Comparison of ENCODE assay signal across 9 mouse cellular contexts in the genomic region with DNA sequence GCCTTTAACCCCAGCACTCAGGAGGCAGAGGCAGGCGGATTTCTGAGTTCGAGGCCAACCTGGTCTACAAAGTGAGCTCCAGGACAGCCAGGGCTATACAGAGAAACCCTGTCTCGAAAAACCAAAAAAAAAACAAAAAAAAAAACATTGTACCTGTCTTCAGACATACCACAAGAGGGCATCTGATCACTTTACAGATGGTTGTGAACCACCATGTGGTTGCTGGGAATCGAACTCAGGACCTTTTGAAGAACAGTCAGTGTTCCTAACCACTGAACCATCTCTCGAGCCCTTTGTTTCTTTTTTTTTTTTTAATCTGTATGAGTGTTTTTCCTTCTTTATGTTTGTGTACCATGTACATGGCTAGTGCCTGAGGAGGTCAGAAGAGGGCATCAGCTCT. TPM values are rescaled to one million over a fixed set of nuclear protein-coding genes. Genes with fewer than 3 reads are reported as not detected.
DNase-seq lines count a peak whose midpoint lies in the region; ATAC-seq and TF ChIP-seq lines count a peak whose summit lies in the region.
"Not testable (repeated sequence)": the region's sequence is repeated elsewhere in the genome, so short reads cannot be mapped to it uniquely, and the experiment has no call there.
"Had no signal": no experiment of that assay in that cellular context is flagged by ENCODE, and none has a peak within 500 bp of the region (broad histone marks: within the 10 kb centered on the region; RNA-seq: fewer than 3 reads in every experiment).

No protein-coding gene starts in this region.

- H3K4me3 ChIP-seq in CH12.LX (replicated peaks in 1 of 3; ENCODE audit: low read depth in 2 of 3, low read length in 2 of 3, poor library complexity in 1 of 3); ES-E14 (ENCODE audit: insufficient read depth in 1 of 2, low read depth in 1 of 2, low read length in 2 of 2, poor library complexity in 1 of 2, severe bottlenecking in 1 of 2); heart, adult 2 months; layer of hippocampus, adult 2 months; lung, embryonic 14.5 days (ENCODE audit: low read depth, low read length); midbrain, postnatal 0 days (ENCODE audit: low read depth, low read length): not testable (repeated sequence)

- H3K9me3 ChIP-seq in CH12.LX (replicated peaks; ENCODE audit: low read length); ES-E14 (ENCODE audit: control insufficient read depth, insufficient read depth, low read depth, low read length); lung, embryonic 14.5 days (ENCODE audit: low read depth, low read length); midbrain, postnatal 0 days (ENCODE audit: low read length): not testable (repeated sequence)

- not testable (repeated sequence) for H3K27ac ChIP-seq in CH12.LX (ENCODE audit: insufficient read depth, low read depth); ES-E14 (ENCODE audit: insufficient read depth, low read depth, low read length, poor library complexity, severe bottlenecking); heart, adult 2 months; layer of hippocampus, adult 2 months; lung, embryonic 14.5 days (ENCODE audit: low read depth); midbrain, postnatal 0 days (ENCODE audit: low read depth, low read length)

- intact Hi-C loops in heart, adult 2 months (cut with DNase I): not testable (repeated sequence)

- H3K4me2 ChIP-seq in CH12.LX (ENCODE audit: insufficient read depth, low read depth, poor library complexity, severe bottlenecking); lung, embryonic 14.5 days; midbrain, postnatal 0 days (ENCODE audit: low read depth, low read length, poor library complexity, severe bottlenecking): not testable (repeated sequence)

- not testable (repeated sequence) for TF ChIP-seq EP300 in CH12.LX (IDR thresholded peaks at IDR 0.05; ENCODE audit: low read length); heart, adult 2 months (IDR thresholded peaks at IDR 0.05; ENCODE audit: insufficient read depth, low read depth, low read length)

- dilution Hi-C loops in CH12.LX (cut with MboI; ENCODE audit: extremely low pct_ligation_motif_present, extremely low pct_unique_long_range_greater_than_20kb, low sequenced_read_pairs): not testable (repeated sequence)

- WGBS in heart, adult 2 months: 93% methylated on average over 5 of the region's 5 CpGs
- WGBS in lung, embryonic 14.5 days: 89% methylated on average over 5 of the region's 5 CpGs
- 92% methylated on average over 5 of the region's 5 CpGs for WGBS in midbrain, postnatal 0 days

- TF ChIP-seq RAD21 in CH12.LX (IDR thresholded peaks at IDR 0.05; ENCODE audit: low read depth, low read length): not testable (repeated sequence)

- peaks cover 29% of the 10 kb centered on the region for H3K79me2 ChIP-seq in CH12.LX (replicated peaks; ENCODE audit: control insufficient read depth, extremely low read depth, insufficient read depth, poor library complexity, severe bottlenecking)
- H3K79me2 ChIP-seq in heart, adult 2 months (replicated peaks; ENCODE audit: control insufficient read depth, insufficient read depth, low read length): not testable (repeated sequence)

- not testable (repeated sequence) for H3K27me3 ChIP-seq in CH12.LX (replicated peaks); heart, adult 2 months (ENCODE audit: control insufficient read depth, insufficient read depth, low read length); lung, embryonic 14.5 days (ENCODE audit: insufficient read depth, low read length); midbrain, postnatal 0 days (ENCODE audit: insufficient read depth, low read length)

- TF ChIP-seq POLR2A in CH12.LX (IDR thresholded peaks at IDR 0.05; ENCODE audit: low read depth, low read length); heart, adult 2 months (IDR thresholded peaks at IDR 0.05; ENCODE audit: insufficient read depth, low read depth, low read length): not testable (repeated sequence)

- in situ Hi-C loops in CH12.LX (cut with MboI; ENCODE audit: low pct_ligation_motif_present, low pct_unique_long_range_greater_than_20kb, low sequenced_read_pairs); ES-E14 (cut with MboI; ENCODE audit: low sequenced_read_pairs in 2 of 2, unreplicated experiment in 2 of 2): not testable (repeated sequence)

- DNase-seq in CH12.LX (ENCODE audit: extremely low read depth); ES-E14 (ENCODE audit: low read depth, low spot score); heart, adult 2 months; layer of hippocampus, adult 2 months (ENCODE audit: low spot score in 2 of 2); lung, embryonic 14.5 days; midbrain, postnatal 0 days (ENCODE audit: low spot score): not testable (repeated sequence)
- DNase-seq in R1 (ENCODE audit: low read depth, low spot score): peak; percentile 46

- H3K36me3 ChIP-seq in CH12.LX (replicated peaks in 1 of 2; ENCODE audit: control insufficient read depth in 1 of 2, insufficient read depth in 1 of 2, low read length in 1 of 2) (peaks cover 49 to 74% of the 10 kb centered on the region in 2 experiments), ES-E14 (ENCODE audit: control insufficient read depth, insufficient read depth, low read length, poor library complexity, severe bottlenecking) (peaks cover 15% of the 10 kb centered on the region)
- not testable (repeated sequence) for H3K36me3 ChIP-seq in heart, adult 2 months (ENCODE audit: control insufficient read depth, insufficient read depth, low read length)
- peaks cover 58% of the 10 kb centered on the region for H3K36me3 ChIP-seq in lung, embryonic 14.5 days (ENCODE audit: insufficient read depth)
- H3K36me3 ChIP-seq in midbrain, postnatal 0 days (ENCODE audit: insufficient read depth, low read length): peaks cover 41% of the 10 kb centered on the region

- H3K9ac ChIP-seq in CH12.LX (ENCODE audit: insufficient read depth, low read depth); ES-E14 (ENCODE audit: insufficient read depth, low read depth, low read length, poor library complexity, severe bottlenecking); heart, adult 2 months (ENCODE audit: low read depth, low read length); lung, embryonic 14.5 days; midbrain, postnatal 0 days (replicated peaks; ENCODE audit: low read length, poor library complexity, severe bottlenecking): not testable (repeated sequence)

- TF ChIP-seq CTCF in CH12.LX (conservative IDR thresholded peaks at IDR 0.05 in 1 of 2, IDR thresholded peaks at IDR 0.05 in 1 of 2; ENCODE audit: low read depth in 2 of 2, low read length in 2 of 2): peak in 1 of 2 experiments; percentile 17; a peak in 2 of 4 replicates
- 0 out of 2 replicates have a peak, but pooled peaks have one; percentile 8 for TF ChIP-seq CTCF in heart, adult 2 months (IDR thresholded peaks at IDR 0.05)
- TF ChIP-seq CTCF in layer of hippocampus, adult 2 months (conservative IDR thresholded peaks at IDR 0.05): peak; percentile 24; the same call in 1 of the 2 replicates
- peak; percentile 8; the same call in 1 of the 2 replicates for TF ChIP-seq CTCF in lung, embryonic 14.5 days (IDR thresholded peaks at IDR 0.05; ENCODE audit: low read depth)
- peak; percentile 21 for TF ChIP-seq CTCF in midbrain, postnatal 0 days (IDR thresholded peaks at IDR 0.05)

- ATAC-seq in lung, embryonic 14.5 days (ENCODE audit: insufficient read depth); midbrain, postnatal 0 days (ENCODE audit: low FRiP score): not testable (repeated sequence)

- H3K4me1 ChIP-seq in CH12.LX (ENCODE audit: control insufficient read depth in 1 of 2, insufficient read depth in 2 of 2): peaks cover 0 to 14% of the 10 kb centered on the region in 2 experiments; a peak in 1 of 4 replicates
- H3K4me1 ChIP-seq in ES-E14 (ENCODE audit: control insufficient read depth in 2 of 2, insufficient read depth in 2 of 2, low read length in 2 of 2, poor library complexity in 1 of 2); heart, adult 2 months (ENCODE audit: control insufficient read depth, insufficient read depth, low read length); lung, embryonic 14.5 days (ENCODE audit: insufficient read depth); midbrain, postnatal 0 days (ENCODE audit: insufficient read depth, low read length): not testable (repeated sequence)

RNA-seq across cellular contexts. Expression of gene Sugp1, which starts 7.8 kb away (rescaled TPM):
- total RNA-seq in CH12.LX (2012; rRNA removed) (21.8 and 24.0 TPM in 2 replicates), CH12.LX (2014; rRNA removed) (5.0 and 5.3 TPM in 2 replicates), ES-E14 (2012; rRNA removed) (38.5 and 38.8 TPM in 2 replicates)
- 43.9 and 44.2 TPM in 2 replicates for polyA plus RNA-seq in CH12.LX (2012; ENCODE audit: insufficient read length, low read depth)
- 10 to 100 TPM; 15.8 to 19.6 TPM for total RNA-seq in heart, adult 2 months (2021)
- 6.7 and 10.6 TPM in 2 replicates for polyA plus RNA-seq in heart, adult 2 months (2012; rRNA removed)
- total RNA-seq in layer of hippocampus, adult 2 months (2021): 10 to 100 TPM; 56.1 to 56.9 TPM
- 33.6 and 39.3 TPM in 2 replicates for polyA plus RNA-seq in lung, embryonic 14.5 days (2014; fragmentation: Nextera tagmentation; extraction: Ambion mirVana)
- 18.6 and 19.9 TPM in 2 replicates for total RNA-seq in midbrain, postnatal 0 days (2014; rRNA removed)
- 48.7 and 48.9 TPM in 2 replicates for polyA plus RNA-seq in midbrain, postnatal 0 days (2015; fragmentation: Nextera tagmentation; extraction: Ambion mirVana)

RNA-seq across cellular contexts. Expression of gene Mau2, which starts 7.9 kb away (rescaled TPM):
- total RNA-seq in CH12.LX (2012; rRNA removed): 37.2 and 38.4 TPM in 2 replicates
- total RNA-seq in CH12.LX (2014; rRNA removed): 24.4 and 25.5 TPM in 2 replicates
- polyA plus RNA-seq in CH12.LX (2012; ENCODE audit: insufficient read length, low read depth): 15.7 and 19.5 TPM in 2 replicates
- 82.4 and 124 TPM in 2 replicates for total RNA-seq in ES-E14 (2012; rRNA removed)
- total RNA-seq in heart, adult 2 months (2021): 10 to 100 TPM; 30.1 to 32.6 TPM
- polyA plus RNA-seq in heart, adult 2 months (2012; rRNA removed): 33.2 and 46.9 TPM in 2 replicates
- 10 to 100 TPM; 73.6 to 74.3 TPM for total RNA-seq in layer of hippocampus, adult 2 months (2021)
- polyA plus RNA-seq in lung, embryonic 14.5 days (2014; fragmentation: Nextera tagmentation; extraction: Ambion mirVana): 49.6 and 50.7 TPM in 2 replicates
- 130 and 148 TPM in 2 replicates for total RNA-seq in midbrain, postnatal 0 days (2014; rRNA removed)
- 54.3 and 56.6 TPM in 2 replicates for polyA plus RNA-seq in midbrain, postnatal 0 days (2015; fragmentation: Nextera tagmentation; extraction: Ambion mirVana)

RNA-seq across cellular contexts. Expression of gene Tm6sf2, which starts 22.3 kb away (rescaled TPM):
- total RNA-seq in CH12.LX (2012; rRNA removed): 1.9 and 2.4 TPM in 2 replicates
- 0.22 and 0.40 TPM in 2 replicates for total RNA-seq in CH12.LX (2014; rRNA removed)
- 1.8 and 2.6 TPM in 2 replicates for polyA plus RNA-seq in CH12.LX (2012; ENCODE audit: insufficient read length, low read depth)
- 2.0 and 2.5 TPM in 2 replicates for total RNA-seq in ES-E14 (2012; rRNA removed)
- total RNA-seq in heart, adult 2 months (2021): under 1 TPM; 0.64 to 0.94 TPM
- 2.7 and 3.1 TPM in 2 replicates for polyA plus RNA-seq in heart, adult 2 months (2012; rRNA removed)
- total RNA-seq in layer of hippocampus, adult 2 months (2021): 1 to 10 TPM; 3.1 to 7.4 TPM
- 0.39 and 1.1 TPM in 2 replicates for polyA plus RNA-seq in lung, embryonic 14.5 days (2014; fragmentation: Nextera tagmentation; extraction: Ambion mirVana)
- 1.6 TPM in 1 of 2 replicates, not detected in the other for total RNA-seq in midbrain, postnatal 0 days (2014; rRNA removed)
- 0.22 and 0.35 TPM in 2 replicates for polyA plus RNA-seq in midbrain, postnatal 0 days (2015; fragmentation: Nextera tagmentation; extraction: Ambion mirVana)

RNA-seq across cellular contexts. Expression of gene Hapln4, which starts 32.8 kb away (rescaled TPM):
- 0.29 and 0.30 TPM in 2 replicates for total RNA-seq in CH12.LX (2012; rRNA removed)
- total RNA-seq in CH12.LX (2014; rRNA removed): 0.07 and 0.08 TPM in 2 replicates
- 0.20 and 0.30 TPM in 2 replicates for polyA plus RNA-seq in CH12.LX (2012; ENCODE audit: insufficient read length, low read depth)
- 2.2 and 4.8 TPM in 2 replicates for total RNA-seq in ES-E14 (2012; rRNA removed)
- total RNA-seq in heart, adult 2 months (2021): under 1 TPM in 1 of 2 experiments, not detected in 1; 0.10 TPM
- 0.15 and 0.16 TPM in 2 replicates for polyA plus RNA-seq in heart, adult 2 months (2012; rRNA removed)
- 10 to 100 TPM; 89.0 to 99.7 TPM for total RNA-seq in layer of hippocampus, adult 2 months (2021)
- 0.05 TPM in 1 of 2 replicates, not detected in the other for polyA plus RNA-seq in lung, embryonic 14.5 days (2014; fragmentation: Nextera tagmentation; extraction: Ambion mirVana)
- total RNA-seq in midbrain, postnatal 0 days (2014; rRNA removed): 0.99 and 1.3 TPM in 2 replicates
- 1.6 and 1.7 TPM in 2 replicates for polyA plus RNA-seq in midbrain, postnatal 0 days (2015; fragmentation: Nextera tagmentation; extraction: Ambion mirVana)
- polyA plus RNA-seq: activated CD4-positive, CD25-positive, alpha-beta regulatory T cell, adult 4 months; CD4-positive, CD25-positive, alpha-beta regulatory T cell, adult 4 months had no signal

RNA-seq across cellular contexts. Expression of gene Gatad2a, which starts 54.2 kb away (rescaled TPM):
- total RNA-seq in CH12.LX (2012; rRNA removed): 70.8 and 73.2 TPM in 2 replicates
- 31.5 and 35.7 TPM in 2 replicates for total RNA-seq in CH12.LX (2014; rRNA removed)
- 95.1 and 122 TPM in 2 replicates for polyA plus RNA-seq in CH12.LX (2012; ENCODE audit: insufficient read length, low read depth)
- 139 and 148 TPM in 2 replicates for total RNA-seq in ES-E14 (2012; rRNA removed)
- total RNA-seq in heart, adult 2 months (2021): 10 to 100 TPM; 36.4 TPM
- polyA plus RNA-seq in heart, adult 2 months (2012; rRNA removed): 23.7 and 24.7 TPM in 2 replicates
- 10 to 100 TPM; 29.7 to 32.4 TPM for total RNA-seq in layer of hippocampus, adult 2 months (2021)
- 81.5 and 92.4 TPM in 2 replicates for polyA plus RNA-seq in lung, embryonic 14.5 days (2014; fragmentation: Nextera tagmentation; extraction: Ambion mirVana)
- 24.4 and 30.1 TPM in 2 replicates for total RNA-seq in midbrain, postnatal 0 days (2014; rRNA removed)
- polyA plus RNA-seq in midbrain, postnatal 0 days (2015; fragmentation: Nextera tagmentation; extraction: Ambion mirVana): 17.2 and 19.3 TPM in 2 replicates
